Mouse (Mus musculus) urinary bladder, postnatal 25 days (tissue): Measurements from ENCODE around the gene Socs3.

ENCODE experiments used
- DNase-seq: peaks from one replicate; pipeline ENCODE4 v3.0.0; 2022; ENCODE audit warnings: low spot score

Socs3 gene

DNA sequence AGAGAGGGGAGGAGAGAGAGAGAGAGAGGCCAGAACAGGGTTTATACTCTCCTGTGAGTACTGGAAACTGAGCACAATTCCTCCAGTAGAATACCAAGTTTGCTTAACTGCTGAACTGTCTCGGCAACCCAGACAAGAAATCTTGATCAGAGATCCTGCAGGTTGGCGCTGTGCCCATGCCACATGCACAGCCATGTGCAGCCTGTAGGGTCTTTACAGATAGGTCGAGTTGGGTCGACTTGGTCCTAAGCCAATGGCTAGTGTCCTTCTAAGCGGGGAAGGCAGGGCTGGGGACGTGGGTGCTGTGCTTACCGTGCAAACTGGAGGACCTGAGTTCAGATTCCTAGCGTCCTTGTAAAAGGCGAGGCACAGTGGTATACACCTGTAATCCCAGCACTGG, 15.0 kb downstream of the Socs3 start:
- no peak for DNase-seq

GRCm38 (mm10) chr11:117954094-117954493, 15.8 kb downstream of the Socs3 start:
- DNase-seq: no peak

- DNase-seq: no peak
These were observed 17.5 kb downstream of the Socs3 start for GRCm38 (mm10) chr11:117952174-117952933.

DNA sequence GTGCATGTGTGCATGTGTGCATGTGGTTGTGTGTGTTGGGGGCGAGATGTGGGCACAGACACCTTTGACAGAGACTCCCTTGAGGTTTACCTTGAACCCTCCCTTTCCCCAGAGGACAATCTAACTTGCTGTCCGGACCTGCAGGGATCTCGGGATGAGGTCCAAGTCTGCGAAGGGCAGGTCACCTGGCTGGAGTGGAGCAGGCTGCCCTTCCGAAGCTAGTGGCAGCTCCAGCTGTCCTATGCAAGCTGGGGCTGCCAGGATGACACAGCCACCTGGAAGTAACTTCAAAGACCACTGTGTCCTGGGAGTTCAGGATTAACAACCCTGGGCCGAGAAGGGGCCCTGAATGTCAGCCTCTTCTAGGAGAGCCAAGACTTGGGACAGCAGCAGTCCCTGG, 18.5 kb downstream of the Socs3 start:
- DNase-seq: no peak

GRCm38 (mm10) chr11:117949392-117950091, 20.3 kb downstream of the Socs3 start:
- DNase-seq: peak; percentile 81

DNA sequence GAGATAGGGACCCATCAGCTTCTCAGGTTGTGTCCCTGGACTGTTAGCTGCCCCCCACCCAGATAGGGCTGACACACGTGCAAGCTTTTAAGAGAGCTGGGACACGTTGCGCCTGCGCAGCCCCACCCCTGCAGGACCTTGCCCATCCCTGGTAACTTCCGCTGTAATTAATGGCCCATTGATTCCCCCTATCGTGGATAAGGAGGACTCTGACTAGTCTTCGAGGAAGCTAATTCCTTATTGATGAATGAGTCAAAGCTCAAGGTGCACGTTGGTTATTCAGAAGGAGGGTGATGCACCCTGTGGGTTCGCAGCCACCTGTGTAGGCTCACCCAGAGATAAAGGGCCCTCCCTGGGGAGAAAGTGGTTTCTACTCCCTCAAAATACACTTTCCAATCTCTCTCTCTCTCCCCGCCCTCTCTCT, 22.8 kb downstream of the Socs3 start:
- DNase-seq: no peak

DNA sequence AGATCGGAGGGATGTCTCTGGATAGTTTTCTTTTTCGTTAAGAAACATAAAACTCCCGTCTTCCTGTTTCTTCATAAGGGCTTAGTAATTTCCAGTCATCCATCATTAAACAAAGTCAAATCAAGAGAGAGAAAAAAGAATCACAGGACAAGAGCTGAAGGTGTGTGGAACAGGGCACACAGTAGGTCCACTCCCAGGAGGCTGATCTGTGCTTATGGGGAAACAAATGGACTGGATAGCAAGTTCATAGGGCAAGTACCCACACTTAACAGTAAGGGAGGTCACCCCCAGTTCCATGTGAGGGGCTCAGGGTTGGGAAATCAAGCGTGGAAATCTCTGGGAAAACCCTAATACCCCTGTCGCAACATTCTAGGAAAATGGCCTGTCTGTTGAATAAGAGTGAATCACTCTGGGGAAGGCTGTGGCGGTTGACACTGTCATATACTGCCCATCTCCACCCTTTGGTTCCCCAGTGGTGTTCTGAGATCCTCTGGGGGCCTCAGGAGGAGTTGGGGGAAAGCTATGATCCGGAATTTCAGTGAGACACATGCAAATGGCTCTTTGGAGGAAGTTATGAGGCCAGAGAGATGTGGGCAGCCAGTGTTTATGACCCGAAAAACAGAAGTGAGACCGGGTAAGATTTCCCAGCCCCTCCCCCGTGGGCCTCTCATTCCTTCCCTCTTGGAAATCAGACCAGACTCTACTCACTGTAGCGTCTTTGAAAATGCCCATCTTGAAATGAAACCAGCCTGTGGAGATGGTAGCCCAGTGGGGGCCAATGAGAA, 23.5 kb downstream of the Socs3 start:
- no peak for DNase-seq

DNA sequence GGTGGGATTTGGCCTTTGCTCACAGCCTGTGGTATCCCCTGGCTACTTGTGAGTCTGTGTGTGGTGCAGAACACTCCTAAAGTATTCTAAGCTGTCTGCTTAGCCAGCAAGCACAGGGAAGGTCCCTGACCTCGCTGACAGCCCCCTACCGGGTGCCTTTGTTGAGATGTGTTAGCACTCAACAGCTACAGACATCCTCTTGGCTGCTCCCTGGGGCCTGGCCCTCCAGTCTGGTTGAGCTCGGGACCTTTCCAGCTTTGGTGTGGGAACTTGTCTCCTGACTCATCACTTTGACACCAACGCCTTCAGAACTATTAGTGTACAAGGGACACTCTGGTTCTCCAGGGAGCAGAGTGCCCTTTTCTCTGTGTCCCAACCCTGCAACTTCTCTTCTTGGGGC, 28.0 kb downstream of the Socs3 start:
- no peak for DNase-seq

DNA sequence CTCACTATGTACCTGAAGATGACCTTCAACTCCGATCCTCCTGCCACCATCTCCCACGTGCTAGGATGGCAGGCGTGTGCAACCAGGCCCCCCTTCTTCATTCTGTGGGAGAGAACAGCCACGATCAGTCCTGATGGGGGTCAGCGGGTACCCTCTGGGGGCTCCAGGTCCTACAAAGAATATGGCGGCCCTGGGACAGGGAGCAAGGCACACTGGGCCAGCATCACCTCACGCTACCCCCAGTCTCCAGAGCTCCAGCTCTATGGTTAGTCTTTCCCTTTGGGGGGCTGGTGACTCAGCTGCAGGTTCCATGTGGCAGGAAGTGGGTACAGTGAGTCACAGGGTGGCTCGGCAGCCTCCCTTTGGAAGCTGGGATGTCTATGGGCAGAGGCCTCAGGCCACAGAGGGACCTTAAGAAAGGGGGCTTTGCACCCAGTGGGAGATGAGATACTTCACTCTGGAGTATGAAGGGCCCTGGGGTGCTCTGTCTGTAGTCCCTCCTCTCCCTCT, 28.5 kb downstream of the Socs3 start:
- no peak for DNase-seq

GRCm38 (mm10) chr11:117940881-117941280, 29.0 kb downstream of the Socs3 start:
- DNase-seq: no peak

DNA sequence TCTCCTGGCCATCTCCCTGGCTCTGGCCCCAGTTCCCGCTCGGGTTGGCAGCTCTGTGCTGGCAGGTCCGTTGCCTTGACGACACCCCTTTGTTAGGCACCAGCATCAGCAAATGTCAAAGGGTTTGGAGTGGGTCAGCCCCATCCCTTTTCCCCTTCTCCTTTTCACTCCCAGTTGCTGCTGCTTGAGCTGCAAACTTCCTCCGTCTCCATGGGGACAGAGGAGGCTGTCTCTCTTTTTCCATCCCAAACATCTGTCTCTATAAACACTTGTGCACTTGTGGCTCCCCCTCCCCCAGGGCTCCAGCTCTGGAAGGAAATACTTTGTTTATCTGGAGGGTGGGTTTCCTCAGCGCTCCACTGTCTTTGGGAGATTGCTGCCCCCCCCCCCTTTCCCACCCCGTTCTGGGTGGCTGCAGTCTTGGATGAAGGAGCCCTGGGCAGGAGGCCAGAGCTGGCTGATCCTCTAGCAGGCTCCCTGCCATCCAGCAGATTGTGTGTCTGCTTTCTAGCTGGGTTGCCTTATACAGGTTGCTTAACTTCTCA, 30.0 kb downstream of the Socs3 start:
- peak; percentile 55 for DNase-seq

DNA sequence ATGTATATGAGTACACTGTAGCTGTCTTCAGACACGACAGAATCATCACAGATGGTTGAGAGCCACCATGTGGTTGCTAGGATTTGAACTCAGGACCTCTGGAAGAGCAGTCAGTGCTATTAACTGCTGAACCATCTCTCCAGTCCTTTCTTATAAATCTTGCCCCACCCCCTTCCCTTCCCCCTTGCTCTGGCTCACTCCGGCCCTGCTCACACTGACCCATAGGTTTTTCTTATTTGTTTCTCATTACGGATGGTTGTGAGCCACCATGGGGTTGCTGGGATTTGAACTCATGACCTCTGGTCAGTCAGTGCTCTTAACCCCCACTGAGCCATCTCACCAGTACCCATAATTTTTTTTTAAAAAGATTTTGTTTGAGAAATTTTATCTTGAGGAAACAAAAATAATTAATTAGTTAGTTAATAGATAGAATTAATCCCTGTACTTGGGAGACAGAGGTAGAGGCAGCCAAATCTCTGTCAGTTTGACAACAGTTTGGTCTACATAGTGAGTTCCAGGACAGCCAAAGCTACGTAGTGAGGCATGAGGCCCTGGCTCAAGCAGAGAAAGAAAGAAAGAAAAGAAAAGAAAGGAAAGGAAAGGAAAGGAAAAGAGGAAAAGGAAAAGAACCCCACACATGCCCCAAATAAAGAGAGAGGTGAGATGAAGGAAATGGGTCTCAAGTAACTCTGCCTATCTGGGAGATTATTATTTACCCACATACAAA, 30.7 kb downstream of the Socs3 start:
- no peak for DNase-seq

DNA sequence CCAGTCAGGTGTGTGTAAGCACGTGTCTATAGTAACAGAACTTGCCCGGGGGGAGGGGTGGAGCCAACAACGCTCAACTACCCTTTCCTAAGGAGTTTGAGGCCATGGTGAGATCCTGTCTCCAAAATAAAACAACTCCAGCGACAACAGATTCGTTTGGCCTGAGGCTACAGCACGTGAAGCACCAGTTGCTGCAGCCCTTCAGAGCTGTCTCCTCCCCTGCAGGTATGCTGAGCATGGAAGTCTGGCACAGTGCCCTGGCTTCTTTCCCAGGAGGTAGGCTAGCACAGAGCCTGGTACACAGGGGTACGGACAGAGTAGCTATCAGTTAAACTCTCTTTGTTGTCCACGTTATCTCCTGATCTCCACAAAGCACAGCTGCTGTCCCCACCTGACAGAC, 33.6 kb downstream of the Socs3 start:
- peak; percentile 68 for DNase-seq

- DNase-seq: no peak
These were observed 34.2 kb downstream of the Socs3 start for GRCm38 (mm10) chr11:117935616-117936015.

DNA sequence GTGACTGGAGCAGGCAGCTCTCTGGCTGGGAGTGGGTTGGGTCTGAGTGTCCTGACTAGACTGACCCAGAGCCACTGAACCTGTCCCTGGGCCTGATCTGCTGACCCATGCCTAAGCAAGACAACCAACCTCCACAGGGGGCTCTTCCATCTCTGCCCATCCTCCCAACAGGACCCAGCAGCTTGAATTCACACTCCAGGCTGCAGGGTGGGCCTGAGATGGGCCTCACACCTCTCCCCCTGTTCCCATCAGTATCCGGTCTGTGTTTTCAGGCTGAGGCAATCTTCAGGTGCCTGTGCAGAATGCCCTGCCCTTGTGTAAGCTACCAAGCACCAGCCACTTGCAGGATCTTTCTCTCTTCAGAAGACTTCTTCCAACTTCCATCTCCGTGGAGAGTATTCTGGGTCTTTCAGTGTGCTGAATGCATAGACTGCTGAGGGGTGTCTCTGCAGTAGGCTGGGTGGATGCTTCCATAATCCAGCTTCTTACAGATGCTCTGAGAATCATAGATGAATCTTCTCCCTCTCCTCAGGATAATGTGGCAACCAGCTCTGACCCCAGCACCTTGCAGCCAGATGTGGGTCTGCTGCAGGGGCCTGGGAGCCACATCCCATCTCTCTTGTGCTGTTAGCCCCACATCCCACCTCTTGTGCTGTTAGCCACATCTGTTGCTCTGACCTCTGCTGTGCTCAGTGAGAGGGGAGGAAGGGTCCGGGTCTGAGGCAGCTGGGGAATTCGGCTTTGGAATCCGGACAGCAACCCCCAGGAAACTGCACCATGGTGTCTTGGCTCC, 35.1 kb downstream of the Socs3 start:
- no peak for DNase-seq

GRCm38 (mm10) chr11:117934168-117934567, 35.7 kb downstream of the Socs3 start:
- peak; percentile 50 for DNase-seq

DNA sequence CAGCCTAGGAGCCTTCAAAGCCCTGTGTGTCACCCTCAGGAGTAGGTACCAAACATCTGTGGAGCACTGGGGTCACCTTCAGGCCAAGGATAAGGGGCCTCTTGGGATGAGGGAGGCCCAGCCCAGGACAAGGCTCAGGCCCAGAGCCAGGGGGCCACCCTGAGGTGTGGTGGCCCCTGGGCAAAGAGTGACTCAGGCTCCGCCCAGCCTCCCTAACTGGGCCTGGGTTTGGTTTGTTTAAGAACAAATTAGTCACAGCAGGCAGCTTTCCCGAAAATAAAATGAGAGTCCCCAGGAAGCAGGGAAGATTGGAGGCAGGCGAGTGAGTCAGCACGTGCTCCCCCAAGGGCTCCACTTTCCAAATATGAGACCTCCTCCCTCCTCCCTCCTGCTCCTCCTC, 37.7 kb downstream of the Socs3 start:
- peak; percentile 47 for DNase-seq

DNA sequence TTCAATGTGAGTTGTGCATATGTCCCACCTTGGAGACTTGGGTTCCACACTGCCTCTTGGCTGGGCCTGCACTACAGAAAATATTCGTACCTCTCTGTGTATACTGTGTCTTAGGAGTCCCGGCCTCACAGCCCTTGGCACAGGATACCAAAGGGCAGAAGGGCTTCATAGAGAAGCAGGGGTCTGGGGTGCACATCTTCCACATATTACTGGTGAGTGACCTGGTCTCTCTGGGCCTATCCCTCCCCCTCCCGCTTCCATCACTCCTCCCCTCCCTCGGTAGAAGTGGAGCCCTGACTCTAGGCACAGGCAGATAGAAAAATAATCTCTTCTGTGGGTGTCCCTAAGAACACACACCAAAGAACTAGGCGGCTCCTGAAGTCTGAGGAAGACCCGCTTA, 38.3 kb downstream of the Socs3 start:
- DNase-seq: no peak

- peak; percentile 48 for DNase-seq
These were observed 39.0 kb downstream of the Socs3 start for GRCm38 (mm10) chr11:117930781-117931338.

- DNase-seq: no peak
These were observed 44.3 kb downstream of the Socs3 start for GRCm38 (mm10) chr11:117925541-117925940.
